Mouse (Mus musculus) myocyte (in vitro differentiated cells): ENCODE results near the gene Ppm1a.

Experiments used
- E2F4 ChIP-seq: IDR thresholded peaks from one replicate; pipeline ENCODE4 v1.6.1; 2011; ENCODE audit warnings: mild to moderate bottlenecking, control low read depth, moderate library complexity; ENCODE audit not compliant: insufficient read depth
- MYOD1 ChIP-seq, 3 experiments: IDR thresholded peaks; one replicate each; pipeline ENCODE4 v1.6.1; 2011; ENCODE audit warnings: control low read depth in 2 of 3, low read depth in 2 of 3, mild to moderate bottlenecking in 2 of 3, moderate library complexity in 1 of 3; ENCODE audit not compliant: insufficient read length in 2 of 3, control insufficient read depth in 1 of 3
- POLR2A ChIP-seq: IDR thresholded peaks from one replicate; pipeline ENCODE4 v1.6.1; 2011; ENCODE audit warnings: low read depth, mild to moderate bottlenecking, control low read depth, moderate library complexity; ENCODE audit not compliant: insufficient read length
- POLR2AphosphoS2 ChIP-seq: IDR thresholded peaks from one replicate; pipeline ENCODE4 v1.6.1; 2011; ENCODE audit warnings: low read depth, control low read depth; ENCODE audit not compliant: insufficient read length
- TCF12 ChIP-seq: IDR thresholded peaks from one replicate; pipeline ENCODE4 v1.6.1; 2011; ENCODE audit warnings: mild to moderate bottlenecking, control low read depth; ENCODE audit not compliant: poor library complexity, insufficient read depth, severe bottlenecking
- TCF3 ChIP-seq: IDR thresholded peaks from one replicate; pipeline ENCODE4 v1.6.1; 2011; ENCODE audit warnings: low read depth, control low read depth; ENCODE audit not compliant: insufficient read length
- USF1 ChIP-seq: IDR thresholded peaks from one replicate; pipeline ENCODE4 v1.6.1; 2011; ENCODE audit warnings: low read depth, mild to moderate bottlenecking, control low read depth, moderate library complexity

- TF ChIP-seq TCF12 (no peak), POLR2AphosphoS2 (no peak), TCF3 (no peak), USF1 (no peak), POLR2A (no peak), MYOD1 (IDR thresholded peaks at IDR 0.05; ENCODE audit: control insufficient read depth in 1 of 3, insufficient read length in 2 of 3, low read depth in 2 of 3) (no peak), E2F4 (no peak)
Observed at GRCm38 (mm10) chr12:72750016-72750415, 7.2 kb upstream of the Ppm1a start.
